Mouse (Mus musculus): ENCODE results near the gene Clec4e. TPM values are rescaled to one million over a fixed set of nuclear protein-coding genes. Genes with fewer than 3 reads are reported as not detected.

The Clec4e gene
- polyA plus RNA-seq, 1 experiment from 2014 or later = not detected

DNA sequence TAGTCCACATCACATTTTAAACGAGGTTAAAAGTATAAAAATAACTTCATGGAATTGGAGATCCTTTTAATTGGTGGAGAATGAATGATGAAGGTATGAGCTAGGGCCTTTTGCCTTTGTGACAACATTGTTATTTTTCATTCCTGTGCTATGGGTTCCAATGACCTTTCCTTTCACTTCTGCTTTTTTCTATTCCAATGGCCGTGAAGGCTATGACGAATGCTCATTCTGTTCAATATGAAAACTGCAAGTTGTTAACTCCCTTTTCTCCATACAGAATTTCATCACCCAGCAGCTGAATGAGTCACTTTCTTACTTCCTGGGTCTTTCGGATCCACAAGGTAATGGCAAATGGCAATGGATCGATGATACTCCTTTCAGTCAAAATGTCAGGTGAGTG is 45.5 kb downstream of the Clec4e start:
- H3K36me3 ChIP-seq (ENCODE audit: control insufficient read depth, insufficient read depth, low read length) = no peaks in the 10 kb centered on the region
- no peaks in the 10 kb centered on the region for H3K4me1 ChIP-seq (replicated peaks; ENCODE audit: control insufficient read depth, insufficient read depth)
- H3K4me3 ChIP-seq (ENCODE audit: low read depth, low read length) = no peak overlapping the region
- H3K9ac ChIP-seq (ENCODE audit: low read length) = no peak overlapping the region
- DNase-seq (ENCODE audit: low spot score) = no peak
- no peak overlapping the region for H3K27ac ChIP-seq (replicated peaks)
- ATAC-seq (ENCODE audit: low FRiP score, low TSS enrichment) = no peak
- no peaks in the 10 kb centered on the region for H3K27me3 ChIP-seq (ENCODE audit: control insufficient read depth, insufficient read depth, low read length)
- no peaks in the 10 kb centered on the region for H3K9me3 ChIP-seq (ENCODE audit: control insufficient read depth, low read length)
- 80% methylated on average over 5 of the region's 5 CpGs for WGBS
- TF ChIP-seq EP300 (optimal IDR thresholded peaks at IDR 0.05) (no peak), CTCF (IDR thresholded peaks at IDR 0.05; ENCODE audit: low read depth) (no peak)
- no peak overlapping the region for H3K4me2 ChIP-seq (replicated peaks; ENCODE audit: low read depth)

DNA sequence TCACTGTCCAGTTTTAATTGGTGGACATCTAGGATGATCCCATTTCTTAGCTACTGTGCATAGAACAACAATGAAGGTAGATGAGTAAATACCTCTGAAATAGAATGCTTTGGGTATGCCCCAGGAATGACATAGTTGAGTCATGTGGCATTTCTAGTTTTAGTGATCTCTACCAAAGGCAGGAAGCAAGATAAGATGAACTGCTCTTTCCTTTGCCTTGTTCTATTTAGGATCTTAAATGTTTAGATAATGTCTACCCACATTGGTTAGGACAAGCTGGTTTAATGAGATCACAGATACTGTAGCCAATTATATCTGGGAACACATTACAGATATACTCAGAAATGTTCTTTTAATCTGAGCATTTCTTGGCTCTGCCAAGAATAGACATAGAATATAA is 52.1 kb downstream of the Clec4e start:
- no peak for ATAC-seq (ENCODE audit: low FRiP score, low TSS enrichment)
- H3K9ac ChIP-seq (ENCODE audit: low read length) = no peak overlapping the region

More for the DNA sequence above, 52.1 kb downstream of the Clec4e start:
- no peak overlapping the region for H3K4me3 ChIP-seq (ENCODE audit: low read depth, low read length)
- no peak overlapping the region for H3K27ac ChIP-seq (replicated peaks)
- DNase-seq (ENCODE audit: low spot score) = no peak
- H3K4me2 ChIP-seq (replicated peaks; ENCODE audit: low read depth) = no peak overlapping the region
- no peaks in the 10 kb centered on the region for H3K9me3 ChIP-seq (ENCODE audit: control insufficient read depth, low read length)
- H3K4me1 ChIP-seq (replicated peaks; ENCODE audit: control insufficient read depth, insufficient read depth) = no peaks in the 10 kb centered on the region
- no peaks in the 10 kb centered on the region for H3K36me3 ChIP-seq (ENCODE audit: control insufficient read depth, insufficient read depth, low read length)
- TF ChIP-seq CTCF (IDR thresholded peaks at IDR 0.05; ENCODE audit: low read depth) = no peak
- H3K27me3 ChIP-seq (ENCODE audit: control insufficient read depth, insufficient read depth, low read length) = no peaks in the 10 kb centered on the region

Other genes with a start within 250 kb of the Clec4e start
- 0.13 TPM in 1 of 2 replicates, not detected in the other for gene Clec4b1, start 239.9 kb downstream of the Clec4e start, polyA plus RNA-seq (2015; fragmentation: Nextera tagmentation; extraction: Ambion mirVana)
- 7.7 and 8.5 TPM in 2 replicates for gene Clec4a2, start 183.4 kb downstream of the Clec4e start, polyA plus RNA-seq (2015; fragmentation: Nextera tagmentation; extraction: Ambion mirVana)
- not detected in 2 replicates for gene Clec4b2, start 117.0 kb downstream of the Clec4e start, polyA plus RNA-seq (2015; fragmentation: Nextera tagmentation; extraction: Ambion mirVana)
- gene Clec4n, start 60.0 kb downstream of the Clec4e start, polyA plus RNA-seq (2015; fragmentation: Nextera tagmentation; extraction: Ambion mirVana) = 6.1 and 6.4 TPM in 2 replicates
- 0.11 TPM in 2 replicates for gene Clec4d, start 27.8 kb downstream of the Clec4e start, polyA plus RNA-seq (2015; fragmentation: Nextera tagmentation; extraction: Ambion mirVana)
- not detected in 2 replicates for gene Vmn2r19, start 18.5 kb upstream of the Clec4e start, polyA plus RNA-seq (2015; fragmentation: Nextera tagmentation; extraction: Ambion mirVana)
- gene Vmn2r20, start 128.2 kb upstream of the Clec4e start, polyA plus RNA-seq (2015; fragmentation: Nextera tagmentation; extraction: Ambion mirVana) = 0.01 TPM in 1 of 2 replicates, not detected in the other
- not detected in 2 replicates for gene Vmn2r21, start 243.5 kb upstream of the Clec4e start, polyA plus RNA-seq (2015; fragmentation: Nextera tagmentation; extraction: Ambion mirVana)

Data from stomach, postnatal 0 days (tissue).